Mouse (Mus musculus): Measurements from ENCODE around the gene C1qtnf9. TPM values are rescaled to one million over a fixed set of nuclear protein-coding genes. Genes with fewer than 3 reads are reported as not detected.

C1qtnf9 gene
- polyA plus RNA-seq, 1 experiment from 2014 or later: not detected

- Histone ChIP-seq H3K9ac (no peak overlapping the region), H3K4me2 (replicated peaks) (no peak overlapping the region), H3K27ac (no peak overlapping the region), H3K27me3 (ENCODE audit: control insufficient read depth, insufficient read depth, low read length) (no peaks in the 10 kb centered on the region), H3K9me3 (ENCODE audit: control insufficient read depth, low read length) (no peaks in the 10 kb centered on the region), H3K4me1 (replicated peaks; ENCODE audit: control insufficient read depth, insufficient read depth, low read length) (peaks cover 3% of the 10 kb centered on the region; the same call in 1 of the 2 replicates), H3K4me3 (replicated peaks; ENCODE audit: low read length) (no peak overlapping the region), H3K36me3 (replicated peaks; ENCODE audit: control insufficient read depth, insufficient read depth) (peaks cover 35% of the 10 kb centered on the region)
- ATAC-seq (ENCODE audit: low FRiP score): no peak
- 38% methylated on average over 3 of the region's 3 CpGs for WGBS
- DNase-seq (ENCODE audit: low spot score): peak; percentile 49
Observed at GRCm38 (mm10) chr14:60790103-60790502, 22.2 kb downstream of the C1qtnf9 start.

DNA sequence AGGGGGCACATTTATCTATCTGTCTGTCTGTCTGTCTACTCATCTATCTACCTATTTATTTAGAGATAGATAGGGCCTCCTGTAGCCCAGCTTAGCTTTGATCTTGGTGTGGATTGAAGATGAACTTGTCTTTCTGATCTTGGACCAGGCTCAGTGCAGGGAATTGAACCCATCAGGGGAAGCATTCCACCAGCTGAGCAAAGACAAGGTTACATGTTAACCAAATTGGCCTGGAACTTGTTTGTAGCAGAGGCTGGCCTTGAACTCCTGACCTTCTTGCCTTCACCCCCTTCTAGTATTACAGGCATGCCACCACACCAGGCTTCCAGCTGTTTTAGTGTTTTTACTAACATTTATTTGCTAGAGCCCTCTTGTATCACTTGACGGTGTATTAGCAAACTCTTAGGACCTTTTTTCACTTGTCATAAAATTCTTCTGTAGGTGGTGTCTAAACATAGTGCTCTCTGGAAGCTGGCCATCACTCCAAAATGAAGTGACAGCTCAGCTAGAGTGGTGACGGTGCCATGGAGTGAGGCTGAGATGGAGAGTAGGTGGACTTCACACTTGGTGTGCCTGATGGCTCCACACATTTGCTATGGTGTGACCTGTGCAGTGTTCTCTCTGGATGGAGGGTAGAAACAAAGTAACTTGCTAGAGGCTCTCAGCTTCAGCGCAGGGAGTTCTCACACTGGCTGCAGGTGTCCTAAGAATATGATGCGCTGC, 28.8 kb downstream of the C1qtnf9 start:
- Histone ChIP-seq H3K4me3 (replicated peaks; ENCODE audit: low read length) (no peak overlapping the region), H3K4me1 (replicated peaks; ENCODE audit: control insufficient read depth, insufficient read depth, low read length) (no peaks in the 10 kb centered on the region), H3K9ac (no peak overlapping the region), H3K9me3 (ENCODE audit: control insufficient read depth, low read length) (no peaks in the 10 kb centered on the region), H3K4me2 (replicated peaks) (no peak overlapping the region), H3K36me3 (replicated peaks; ENCODE audit: control insufficient read depth, insufficient read depth) (peaks cover 52% of the 10 kb centered on the region), H3K27me3 (ENCODE audit: control insufficient read depth, insufficient read depth, low read length) (no peaks in the 10 kb centered on the region), H3K27ac (no peak overlapping the region)
- ATAC-seq (ENCODE audit: low FRiP score) (no peak), DNase-seq (ENCODE audit: low spot score) (no peak)
- WGBS: 94% methylated on average over 4 of the region's 4 CpGs

- DNase-seq (ENCODE audit: low spot score) (no peak), ATAC-seq (ENCODE audit: low FRiP score) (no peak)
- H3K9me3 ChIP-seq (ENCODE audit: control insufficient read depth, low read length): no peaks in the 10 kb centered on the region
- H3K4me2 ChIP-seq (replicated peaks): no peak overlapping the region
- H3K36me3 ChIP-seq (replicated peaks; ENCODE audit: control insufficient read depth, insufficient read depth): peaks cover 51% of the 10 kb centered on the region
- H3K4me3 ChIP-seq (replicated peaks; ENCODE audit: low read length): no peak overlapping the region
- no peaks in the 10 kb centered on the region for H3K27me3 ChIP-seq (ENCODE audit: control insufficient read depth, insufficient read depth, low read length)
- WGBS: 96% methylated on average over 5 of the region's 5 CpGs
- no peak overlapping the region for H3K9ac ChIP-seq
- H3K27ac ChIP-seq: no peak overlapping the region
- H3K4me1 ChIP-seq (replicated peaks; ENCODE audit: control insufficient read depth, insufficient read depth, low read length): no peaks in the 10 kb centered on the region
Observed at GRCm38 (mm10) chr14:60797596-60797995, 29.7 kb downstream of the C1qtnf9 start.

DNA sequence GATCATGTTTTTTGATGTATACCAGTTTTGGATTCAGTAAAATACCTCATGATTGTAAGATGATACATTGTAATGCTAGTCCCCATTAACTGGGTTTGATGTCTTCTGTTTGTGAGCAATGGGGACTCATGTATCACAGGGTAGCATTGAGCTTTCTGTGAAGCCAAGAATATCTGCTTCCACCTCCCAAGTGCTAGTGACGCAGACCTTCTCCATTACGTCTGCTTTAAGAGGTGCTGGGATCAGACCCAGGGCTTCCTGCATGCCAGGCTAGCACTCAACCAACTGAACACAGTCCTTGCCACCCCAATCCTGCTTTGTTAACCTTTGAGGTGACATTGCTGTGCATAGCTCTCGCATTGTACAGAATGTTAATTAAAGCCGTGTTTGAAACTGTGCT, 30.8 kb downstream of the C1qtnf9 start:
- no peak overlapping the region for H3K9ac ChIP-seq
- no peak overlapping the region for H3K4me3 ChIP-seq (replicated peaks; ENCODE audit: low read length)
- H3K36me3 ChIP-seq (replicated peaks; ENCODE audit: control insufficient read depth, insufficient read depth): peaks cover 57% of the 10 kb centered on the region
- no peak for ATAC-seq (ENCODE audit: low FRiP score)
- no peaks in the 10 kb centered on the region for H3K4me1 ChIP-seq (replicated peaks; ENCODE audit: control insufficient read depth, insufficient read depth, low read length)
- no peak overlapping the region for H3K4me2 ChIP-seq (replicated peaks)
- no peaks in the 10 kb centered on the region for H3K27me3 ChIP-seq (ENCODE audit: control insufficient read depth, insufficient read depth, low read length)
- WGBS: 95% methylated on average over 4 of the region's 4 CpGs
- DNase-seq (ENCODE audit: low spot score): no peak
- H3K27ac ChIP-seq: no peak overlapping the region
- no peaks in the 10 kb centered on the region for H3K9me3 ChIP-seq (ENCODE audit: control insufficient read depth, low read length)

DNA sequence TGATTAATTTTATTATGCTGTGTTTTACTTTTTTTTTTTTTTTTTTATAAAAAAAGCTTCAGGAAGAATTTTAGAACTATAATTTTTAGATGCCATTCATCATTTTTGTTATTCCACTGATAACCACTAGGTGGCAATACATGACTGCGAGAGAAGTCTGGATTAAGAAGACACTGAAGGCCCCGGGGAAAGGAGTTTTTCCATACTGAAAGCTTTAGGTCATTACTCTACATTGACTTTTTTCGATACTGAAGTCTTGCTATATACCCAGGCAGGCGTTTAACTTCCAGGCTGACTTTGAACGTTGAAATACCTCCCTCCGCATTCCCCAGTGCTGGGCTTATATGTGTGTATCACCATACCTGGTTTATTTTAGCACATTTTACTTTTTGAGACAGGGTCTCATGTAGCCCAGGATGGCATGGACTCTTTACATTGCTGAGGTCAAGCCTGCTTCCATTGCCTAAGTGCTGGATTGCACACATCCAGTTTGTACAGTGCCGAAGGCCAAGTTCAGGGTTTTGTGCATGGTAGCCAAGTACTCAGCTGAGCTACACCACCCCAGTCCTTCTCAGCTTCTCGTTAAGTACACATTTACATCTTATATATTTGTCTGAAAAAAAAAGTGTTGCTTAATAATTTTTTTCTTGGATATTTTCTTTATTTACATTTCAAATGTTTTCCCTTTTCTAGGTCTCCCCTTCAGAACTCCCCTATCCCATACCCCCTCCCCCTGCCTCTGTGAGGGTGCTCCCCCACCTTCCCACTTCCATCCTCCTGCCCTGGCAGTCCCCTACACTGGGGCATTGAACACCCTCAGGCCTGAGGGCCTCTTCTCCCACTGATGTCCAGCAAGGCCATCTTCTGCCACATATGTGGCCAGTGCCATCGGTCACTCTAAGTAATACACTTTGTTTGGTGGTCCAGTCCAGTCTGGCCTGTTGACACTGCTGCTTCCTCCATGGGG, 32.1 kb downstream of the C1qtnf9 start:
- H3K27ac ChIP-seq: no peak overlapping the region
- H3K4me2 ChIP-seq (replicated peaks): no peak overlapping the region
- H3K9me3 ChIP-seq (ENCODE audit: control insufficient read depth, low read length): no peaks in the 10 kb centered on the region
- H3K27me3 ChIP-seq (ENCODE audit: control insufficient read depth, insufficient read depth, low read length): no peaks in the 10 kb centered on the region
- 51% methylated on average over 9 of the region's 9 CpGs for WGBS
- H3K36me3 ChIP-seq (replicated peaks; ENCODE audit: control insufficient read depth, insufficient read depth): peaks cover 57% of the 10 kb centered on the region
- DNase-seq (ENCODE audit: low spot score) (peak; percentile 85), ATAC-seq (ENCODE audit: low FRiP score) (no peak)
- no peaks in the 10 kb centered on the region for H3K4me1 ChIP-seq (replicated peaks; ENCODE audit: control insufficient read depth, insufficient read depth, low read length)
- H3K9ac ChIP-seq: no peak overlapping the region
- H3K4me3 ChIP-seq (replicated peaks; ENCODE audit: low read length): no peak overlapping the region

DNA sequence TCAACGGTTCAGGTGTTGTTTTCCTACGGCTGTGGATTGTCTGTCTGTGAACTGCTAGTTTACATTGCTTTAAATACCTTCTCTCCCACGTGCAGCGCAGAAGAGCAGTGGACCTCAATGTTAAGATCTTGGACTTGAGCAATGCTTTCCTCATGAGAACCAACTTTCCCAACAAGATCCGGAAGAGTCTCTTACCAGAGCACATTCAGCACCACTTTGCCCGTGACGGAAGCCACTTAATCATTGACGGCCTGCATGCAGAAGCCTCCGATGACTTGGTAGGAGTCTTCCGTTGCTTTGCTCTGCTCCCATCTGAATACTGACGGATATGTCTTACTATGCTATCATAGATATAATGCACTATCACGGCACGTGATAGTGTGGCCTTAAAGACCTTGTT, 34.1 kb downstream of the C1qtnf9 start:
- Histone ChIP-seq H3K36me3 (replicated peaks; ENCODE audit: control insufficient read depth, insufficient read depth) (peaks cover 44% of the 10 kb centered on the region), H3K9me3 (ENCODE audit: control insufficient read depth, low read length) (no peaks in the 10 kb centered on the region), H3K9ac (no peak overlapping the region), H3K27me3 (ENCODE audit: control insufficient read depth, insufficient read depth, low read length) (no peaks in the 10 kb centered on the region), H3K4me1 (replicated peaks; ENCODE audit: control insufficient read depth, insufficient read depth, low read length) (no peaks in the 10 kb centered on the region), H3K27ac (no peak overlapping the region), H3K4me3 (replicated peaks; ENCODE audit: low read length) (no peak overlapping the region), H3K4me2 (replicated peaks) (no peak overlapping the region)
- ATAC-seq (ENCODE audit: low FRiP score) (no peak), DNase-seq (ENCODE audit: low spot score) (no peak)
- WGBS: 95% methylated on average over 13 of the region's 13 CpGs

GRCm38 (mm10) chr14:60804978-60805377, 37.0 kb downstream of the C1qtnf9 start:
- Histone ChIP-seq H3K4me3 (replicated peaks; ENCODE audit: low read length) (no peak overlapping the region), H3K9ac (no peak overlapping the region), H3K27me3 (ENCODE audit: control insufficient read depth, insufficient read depth, low read length) (no peaks in the 10 kb centered on the region), H3K4me1 (replicated peaks; ENCODE audit: control insufficient read depth, insufficient read depth, low read length) (no peaks in the 10 kb centered on the region), H3K27ac (no peak overlapping the region), H3K9me3 (ENCODE audit: control insufficient read depth, low read length) (no peaks in the 10 kb centered on the region), H3K4me2 (replicated peaks) (no peak overlapping the region), H3K36me3 (replicated peaks; ENCODE audit: control insufficient read depth, insufficient read depth) (peaks cover 29% of the 10 kb centered on the region)
- DNase-seq (ENCODE audit: low spot score): no peak
- ATAC-seq (ENCODE audit: low FRiP score): no peak
- 89% methylated on average over 9 of the region's 9 CpGs for WGBS

DNA sequence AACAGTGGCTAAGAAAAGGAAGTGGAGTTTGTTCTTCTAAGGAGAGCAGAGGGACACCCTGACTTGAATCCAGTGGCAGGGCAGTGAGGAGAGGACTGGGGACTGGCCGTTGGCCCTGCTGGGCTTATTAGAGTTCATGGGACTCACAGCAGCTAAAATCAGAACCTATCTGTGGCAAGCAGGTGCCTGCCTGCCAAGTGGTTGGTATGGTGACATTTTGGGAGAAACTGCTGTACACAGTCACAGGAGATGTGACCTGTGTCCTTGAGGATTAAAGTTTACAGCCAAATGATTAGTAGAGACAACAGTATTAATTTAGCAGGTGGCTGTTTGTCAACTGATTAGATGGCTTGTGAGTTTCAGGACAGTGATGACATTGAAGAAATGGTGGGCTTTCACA, 37.9 kb downstream of the C1qtnf9 start:
- H3K27ac ChIP-seq: no peak overlapping the region
- WGBS: 74% methylated on average over 1 of the region's 1 CpGs
- H3K27me3 ChIP-seq (ENCODE audit: control insufficient read depth, insufficient read depth, low read length): no peaks in the 10 kb centered on the region
- no peak for DNase-seq (ENCODE audit: low spot score)
- H3K9me3 ChIP-seq (ENCODE audit: control insufficient read depth, low read length): no peaks in the 10 kb centered on the region
- H3K9ac ChIP-seq: no peak overlapping the region
- H3K4me1 ChIP-seq (replicated peaks; ENCODE audit: control insufficient read depth, insufficient read depth, low read length): no peaks in the 10 kb centered on the region
- no peak overlapping the region for H3K4me3 ChIP-seq (replicated peaks; ENCODE audit: low read length)
- ATAC-seq (ENCODE audit: low FRiP score): no peak
- no peak overlapping the region for H3K4me2 ChIP-seq (replicated peaks)
- H3K36me3 ChIP-seq (replicated peaks; ENCODE audit: control insufficient read depth, insufficient read depth): peaks cover 29% of the 10 kb centered on the region

- H3K27me3 ChIP-seq (ENCODE audit: control insufficient read depth, insufficient read depth, low read length): no peaks in the 10 kb centered on the region
- DNase-seq (ENCODE audit: low spot score) (no peak), ATAC-seq (ENCODE audit: low FRiP score) (no peak)
- no peak overlapping the region for H3K4me3 ChIP-seq (replicated peaks; ENCODE audit: low read length)
- no peak overlapping the region for H3K4me2 ChIP-seq (replicated peaks)
- no peak overlapping the region for H3K27ac ChIP-seq
- H3K36me3 ChIP-seq (replicated peaks; ENCODE audit: control insufficient read depth, insufficient read depth): peaks cover 27% of the 10 kb centered on the region
- H3K4me1 ChIP-seq (replicated peaks; ENCODE audit: control insufficient read depth, insufficient read depth, low read length): no peaks in the 10 kb centered on the region
- WGBS: 60% methylated on average over 11 of the region's 11 CpGs
- H3K9me3 ChIP-seq (ENCODE audit: control insufficient read depth, low read length): no peaks in the 10 kb centered on the region
- H3K9ac ChIP-seq: no peak overlapping the region
Observed at GRCm38 (mm10) chr14:60806891-60807344, 39.0 kb downstream of the C1qtnf9 start.

Measured in hindbrain, embryonic 14.5 days (tissue).